Mouse (Mus musculus): ENCODE data around the gene Kcna10.

Gene Kcna10

GRCm38 (mm10) chr3:107182756-107183155 lies at the start of gene Kcna10:
TSS of gene Kcna10 (plus strand) at chr3:107183056.
- DNase-seq (ENCODE audit: low spot score in 2 of 2): no peak

GRCm38 (mm10) chr3:107134457-107134856 lies 48.4 kb upstream of the Kcna10 start:
- DNase-seq (ENCODE audit: low spot score in 2 of 2): no peak

DNA sequence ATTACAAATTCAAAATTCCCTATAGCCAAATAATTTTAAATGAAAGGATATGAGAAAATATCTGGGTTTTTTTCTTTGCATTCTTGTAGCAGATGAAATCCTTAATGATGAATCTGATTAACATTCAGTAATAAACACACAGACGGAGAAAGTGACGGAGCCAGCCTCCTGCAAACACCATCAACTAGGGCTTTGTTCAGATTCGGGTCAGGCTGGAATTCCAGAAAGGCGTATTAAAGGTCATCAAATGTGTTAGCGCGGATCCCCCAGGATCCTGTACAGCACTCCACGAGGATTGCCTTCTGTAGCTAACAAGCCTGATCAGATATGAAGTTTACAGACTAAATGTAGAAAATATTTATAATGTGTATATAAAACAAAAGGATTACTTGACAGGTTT lies 35.7 kb upstream of the Kcna10 start:
- DNase-seq (ENCODE audit: low spot score in 2 of 2): no peak

DNA sequence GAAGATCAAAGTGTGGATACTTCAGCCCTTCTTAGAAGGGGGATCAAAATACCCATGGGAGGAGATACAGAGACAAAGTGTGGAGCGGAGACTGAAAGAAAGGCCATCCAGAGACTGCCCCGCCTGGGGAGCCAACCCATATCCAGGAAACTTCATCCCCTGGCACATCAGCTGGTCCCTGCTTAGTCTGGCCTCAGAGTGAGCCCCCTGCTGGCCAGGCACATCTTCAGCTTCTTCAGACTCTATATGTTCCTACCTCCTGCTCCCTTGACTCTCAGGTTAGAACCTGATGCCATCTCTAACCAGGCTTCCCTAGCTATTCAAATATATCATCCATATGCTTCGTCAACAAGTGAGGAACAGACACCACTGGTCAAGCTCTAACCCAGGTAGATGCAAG lies 33.9 kb upstream of the Kcna10 start:
- DNase-seq (ENCODE audit: low spot score in 2 of 2): no peak

- no peak for DNase-seq (ENCODE audit: low spot score in 2 of 2)
Observed at GRCm38 (mm10) chr3:107150469-107150868, 32.4 kb upstream of the Kcna10 start.

DNA sequence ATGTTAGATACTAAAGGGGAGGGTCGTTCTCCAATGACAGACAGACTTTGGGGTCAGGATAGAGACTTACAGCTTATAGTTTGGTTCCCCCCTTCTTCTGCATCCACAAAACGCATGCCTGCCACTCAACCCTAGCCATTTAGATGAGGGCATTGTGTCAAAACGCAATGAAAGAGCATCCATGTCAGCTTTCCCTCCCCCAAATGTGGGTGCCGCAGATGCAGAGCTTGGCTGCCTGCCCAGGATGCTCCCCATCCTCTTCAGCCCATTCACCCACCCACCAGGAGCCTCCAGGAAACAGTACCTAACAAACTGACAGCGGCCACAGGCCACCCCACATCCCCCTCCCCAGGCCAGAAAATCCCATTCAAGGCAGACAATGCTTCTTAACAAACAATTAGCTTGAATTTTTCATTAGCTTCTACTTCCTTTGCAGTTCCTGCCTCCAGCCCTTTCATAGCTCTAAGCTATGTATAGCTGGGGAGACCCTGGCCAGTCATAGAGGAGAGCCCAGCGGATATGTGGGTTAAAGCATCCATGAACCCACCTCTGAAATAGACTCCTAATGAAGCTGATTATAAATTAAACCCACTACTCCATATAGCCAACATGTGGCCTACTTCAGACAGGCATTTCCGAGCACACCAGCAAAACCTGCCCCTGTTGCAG lies 31.9 kb upstream of the Kcna10 start:
- no peak for DNase-seq (ENCODE audit: low spot score in 2 of 2)

GRCm38 (mm10) chr3:107153772-107154655 lies 28.8 kb upstream of the Kcna10 start:
- no peak for DNase-seq (ENCODE audit: low spot score in 2 of 2)

DNA sequence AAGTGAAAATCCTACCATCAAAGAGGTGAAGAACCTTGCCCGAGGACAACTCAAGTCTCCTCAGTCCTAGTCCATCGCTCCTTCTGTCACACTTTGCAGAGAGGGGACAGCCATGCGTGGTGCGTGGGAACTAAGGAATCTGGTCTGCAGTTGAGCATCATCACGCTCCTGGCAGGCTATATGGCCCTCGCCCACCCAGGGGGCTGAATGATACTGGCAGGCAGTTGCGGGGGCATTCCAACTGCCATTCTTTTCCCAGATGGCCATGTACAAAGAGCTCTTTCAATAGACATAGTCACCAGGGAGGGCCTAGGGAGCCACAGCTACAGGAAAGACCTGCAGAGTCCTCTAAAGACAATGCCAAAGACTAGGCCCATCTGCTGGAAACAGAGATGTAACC lies 24.0 kb upstream of the Kcna10 start:
- DNase-seq (ENCODE audit: low spot score in 2 of 2): no peak

DNA sequence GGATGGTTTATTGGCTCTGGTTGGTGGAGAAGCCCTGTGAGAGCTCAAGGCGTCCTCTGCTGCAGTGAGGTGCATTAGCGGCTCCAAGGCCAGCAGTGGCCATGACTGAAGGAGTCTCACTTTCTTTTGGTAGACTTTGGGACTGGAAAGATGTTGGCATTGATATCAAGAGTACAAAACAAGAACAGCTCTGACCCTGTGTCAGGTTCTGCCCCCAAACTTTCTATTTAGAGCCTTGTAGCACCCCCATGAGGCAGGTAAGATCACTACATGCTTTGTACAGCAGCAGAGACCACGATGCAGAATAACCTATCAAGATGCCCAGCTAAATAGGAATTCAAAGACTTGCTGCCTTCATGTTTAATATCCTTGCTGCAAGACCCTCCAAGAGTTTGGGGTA lies 23.4 kb upstream of the Kcna10 start:
- DNase-seq (ENCODE audit: low spot score in 2 of 2): no peak

DNA sequence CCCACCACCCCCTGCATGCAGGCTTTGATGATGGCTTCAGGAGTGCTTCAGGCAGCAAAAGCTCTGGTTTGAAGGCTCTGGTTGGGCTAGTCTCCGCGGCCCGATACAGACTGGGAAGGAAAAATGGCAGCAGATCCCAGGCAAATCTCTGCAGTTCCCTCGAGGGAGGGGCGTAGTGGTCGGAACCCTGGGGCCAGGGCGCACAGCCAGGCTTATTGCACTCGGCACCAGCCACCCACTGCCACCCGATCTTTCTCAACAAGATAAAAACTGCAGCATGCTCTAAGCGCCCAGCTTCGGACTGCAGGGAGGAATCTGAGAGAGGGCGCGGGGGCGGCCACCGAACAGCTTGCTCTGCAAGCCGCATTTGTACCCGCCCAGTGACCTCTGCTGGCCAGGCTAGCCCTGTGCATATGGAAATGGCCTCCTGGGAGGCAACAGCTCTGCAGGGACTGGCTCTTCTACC lies 23.0 kb upstream of the Kcna10 start:
- no peak for DNase-seq (ENCODE audit: low spot score in 2 of 2)

DNA sequence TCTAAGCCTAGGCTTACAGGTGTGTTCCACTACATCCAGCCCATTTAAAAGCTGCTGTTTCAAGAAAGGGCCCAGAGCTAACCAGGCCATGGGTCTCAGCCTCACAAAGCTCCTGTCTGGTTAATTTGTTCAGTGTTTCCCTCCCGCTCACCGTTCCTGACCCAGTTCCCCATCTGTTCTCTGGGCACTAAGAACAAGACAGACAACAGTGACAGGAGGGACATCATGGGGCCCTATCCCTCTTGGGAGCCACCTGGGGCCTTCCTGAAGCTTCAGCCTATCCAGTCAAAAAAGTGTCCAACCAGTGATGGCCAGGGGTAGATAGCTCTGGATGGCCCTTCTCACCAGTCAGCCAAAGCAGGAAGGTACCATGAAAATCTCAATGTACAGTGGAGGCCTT lies 20.1 kb upstream of the Kcna10 start:
- no peak for DNase-seq (ENCODE audit: low spot score in 2 of 2)

DNA sequence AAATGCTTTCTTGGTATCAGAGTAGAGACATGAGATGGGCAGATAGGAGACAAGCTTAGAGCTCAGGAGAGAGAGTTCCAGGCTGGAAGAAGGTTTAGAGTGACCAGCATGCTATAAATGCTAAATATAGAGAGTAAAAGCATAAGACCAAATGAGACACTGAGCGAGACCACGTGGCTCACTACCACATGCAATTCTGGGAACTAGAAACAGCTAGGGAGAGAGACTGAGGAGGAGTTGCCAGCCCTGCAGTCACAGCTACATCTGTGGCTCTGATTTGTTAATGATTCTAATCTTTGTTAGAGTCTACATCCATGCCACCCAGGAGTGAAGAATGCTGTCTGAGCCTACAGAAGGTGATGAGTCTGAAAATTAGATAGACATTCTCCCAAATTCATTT lies 13.3 kb upstream of the Kcna10 start:
- no peak for DNase-seq (ENCODE audit: low spot score in 2 of 2)

- no peak for DNase-seq (ENCODE audit: low spot score in 2 of 2)
Observed at GRCm38 (mm10) chr3:107171964-107172363, 10.9 kb upstream of the Kcna10 start.

DNA sequence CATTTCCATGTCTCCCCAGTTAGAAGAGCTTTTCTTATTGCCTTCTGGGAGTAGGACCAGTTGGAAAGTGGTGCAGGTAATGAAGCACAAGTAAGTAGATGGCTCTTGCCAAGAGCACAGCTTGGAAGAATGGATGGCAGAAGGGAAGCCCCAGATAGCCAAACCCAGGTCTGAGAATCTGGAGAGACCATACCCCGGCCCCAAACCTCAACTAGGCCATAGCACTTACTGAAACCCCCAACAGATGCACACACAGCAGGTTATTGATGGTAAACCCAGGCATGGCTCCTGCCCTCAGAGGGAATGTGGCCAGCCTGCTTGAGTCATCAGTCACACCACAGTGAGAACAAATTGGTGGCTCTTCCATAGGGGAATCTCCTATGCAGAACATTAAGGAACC lies 10.3 kb upstream of the Kcna10 start:
- DNase-seq (ENCODE audit: low spot score in 2 of 2): no peak

DNA sequence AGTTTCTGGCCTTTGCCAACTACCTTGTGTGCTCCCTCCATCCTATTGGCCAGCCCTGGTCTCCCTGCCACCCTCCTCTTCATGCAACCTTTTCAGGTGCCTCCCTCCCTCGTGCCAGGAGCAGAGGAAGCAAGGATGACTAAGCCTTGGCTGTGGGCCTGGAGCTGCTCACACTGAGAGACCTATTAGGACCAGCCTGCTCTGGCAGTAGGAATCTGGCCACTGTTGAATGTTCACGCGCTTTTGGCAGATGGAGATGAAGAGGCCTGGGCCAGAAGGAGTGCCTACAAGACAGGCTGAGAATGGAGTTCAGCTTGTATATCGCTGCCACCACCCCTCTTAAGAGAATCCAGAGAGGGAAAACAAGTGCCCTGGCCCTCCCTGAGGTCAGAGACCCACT lies 7.4 kb upstream of the Kcna10 start:
- no peak for DNase-seq (ENCODE audit: low spot score in 2 of 2)

DNA sequence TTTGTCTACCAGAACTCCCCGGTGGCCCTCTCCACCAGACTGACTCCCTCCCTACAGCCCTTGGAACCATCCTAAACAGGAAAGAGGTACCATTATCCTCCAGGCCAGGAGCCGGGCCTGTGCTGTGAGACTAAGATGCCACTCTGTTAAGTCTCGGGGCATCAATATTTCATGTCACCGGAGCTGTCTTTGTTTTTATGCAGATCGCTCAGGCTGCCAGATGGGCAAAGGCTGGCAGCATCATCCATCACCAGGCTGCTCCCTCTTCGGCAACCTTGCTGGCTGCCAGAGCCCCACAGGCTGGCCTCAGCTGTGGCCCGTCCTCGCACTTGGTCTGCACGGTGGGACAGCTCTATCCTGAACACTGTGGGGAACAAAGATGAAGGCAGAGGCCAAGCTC lies 6.4 kb upstream of the Kcna10 start:
- no peak for DNase-seq (ENCODE audit: low spot score in 2 of 2)

DNA sequence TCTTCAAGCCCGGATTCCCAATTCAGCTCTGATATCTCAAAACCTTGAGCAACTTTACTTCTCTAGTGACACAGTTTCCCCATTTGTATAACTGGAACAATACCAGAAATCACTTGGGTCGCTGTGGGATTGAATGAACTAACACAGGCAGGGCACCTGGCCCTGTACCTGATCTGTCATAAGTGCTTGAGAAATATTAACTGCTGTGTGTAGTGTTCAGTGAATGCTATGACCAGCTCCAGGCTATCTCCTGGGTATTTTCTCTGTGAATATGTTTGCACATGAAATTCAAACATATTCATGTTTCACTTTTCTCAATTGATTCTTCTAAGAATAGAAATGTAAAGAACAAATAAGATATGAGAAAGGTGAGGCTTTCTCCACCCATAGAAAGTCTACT lies 2.0 kb upstream of the Kcna10 start:
- DNase-seq (ENCODE audit: low spot score in 2 of 2): no peak

GRCm38 (mm10) chr3:107183178-107183577 lies 322 bp downstream of the Kcna10 start:
- no peak for DNase-seq (ENCODE audit: low spot score in 2 of 2)

DNA sequence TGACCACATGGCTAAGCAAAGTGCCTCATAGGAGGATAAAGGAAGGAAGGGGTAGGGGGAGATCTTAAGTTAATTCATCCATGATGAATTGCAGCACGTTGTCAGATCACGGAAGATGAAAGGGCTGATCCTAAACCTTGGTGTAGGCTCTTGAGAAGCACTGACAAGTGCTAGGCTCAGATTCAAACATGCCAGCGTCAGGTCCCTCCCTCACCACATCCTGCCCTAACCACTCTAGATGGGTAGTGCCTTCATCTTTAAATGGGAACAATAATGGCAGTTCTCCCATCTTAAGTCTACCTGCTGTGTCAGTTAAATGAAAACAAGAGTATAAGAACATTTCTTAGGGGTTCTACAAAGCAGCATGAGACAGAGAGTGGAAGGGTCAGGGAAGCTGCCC lies 2.7 kb downstream of the Kcna10 start:
- no peak for DNase-seq (ENCODE audit: low spot score in 2 of 2)

DNA sequence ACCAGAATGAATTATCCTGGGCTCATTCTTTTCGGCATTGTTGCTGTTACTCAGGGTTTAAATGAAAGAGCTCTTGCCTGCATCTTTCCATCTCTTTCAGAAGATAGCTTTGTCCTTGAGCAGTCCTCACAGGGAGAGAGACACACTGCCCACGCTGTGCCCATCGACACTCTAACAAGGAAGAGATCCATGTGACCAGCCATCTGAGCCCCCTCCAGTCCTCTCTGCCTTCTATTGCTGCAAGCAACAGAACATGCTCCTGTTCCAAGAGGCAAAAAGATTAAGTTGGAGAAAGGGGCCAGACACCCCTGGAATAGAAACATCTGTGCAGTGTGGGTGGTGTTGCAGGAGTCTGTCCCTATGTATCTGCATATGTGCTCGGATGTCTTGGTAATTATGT lies 4.2 kb downstream of the Kcna10 start:
- no peak for DNase-seq (ENCODE audit: low spot score in 2 of 2)

- DNase-seq (ENCODE audit: low spot score in 2 of 2): no peak
Observed at GRCm38 (mm10) chr3:107188226-107188899, 5.5 kb downstream of the Kcna10 start.

DNA sequence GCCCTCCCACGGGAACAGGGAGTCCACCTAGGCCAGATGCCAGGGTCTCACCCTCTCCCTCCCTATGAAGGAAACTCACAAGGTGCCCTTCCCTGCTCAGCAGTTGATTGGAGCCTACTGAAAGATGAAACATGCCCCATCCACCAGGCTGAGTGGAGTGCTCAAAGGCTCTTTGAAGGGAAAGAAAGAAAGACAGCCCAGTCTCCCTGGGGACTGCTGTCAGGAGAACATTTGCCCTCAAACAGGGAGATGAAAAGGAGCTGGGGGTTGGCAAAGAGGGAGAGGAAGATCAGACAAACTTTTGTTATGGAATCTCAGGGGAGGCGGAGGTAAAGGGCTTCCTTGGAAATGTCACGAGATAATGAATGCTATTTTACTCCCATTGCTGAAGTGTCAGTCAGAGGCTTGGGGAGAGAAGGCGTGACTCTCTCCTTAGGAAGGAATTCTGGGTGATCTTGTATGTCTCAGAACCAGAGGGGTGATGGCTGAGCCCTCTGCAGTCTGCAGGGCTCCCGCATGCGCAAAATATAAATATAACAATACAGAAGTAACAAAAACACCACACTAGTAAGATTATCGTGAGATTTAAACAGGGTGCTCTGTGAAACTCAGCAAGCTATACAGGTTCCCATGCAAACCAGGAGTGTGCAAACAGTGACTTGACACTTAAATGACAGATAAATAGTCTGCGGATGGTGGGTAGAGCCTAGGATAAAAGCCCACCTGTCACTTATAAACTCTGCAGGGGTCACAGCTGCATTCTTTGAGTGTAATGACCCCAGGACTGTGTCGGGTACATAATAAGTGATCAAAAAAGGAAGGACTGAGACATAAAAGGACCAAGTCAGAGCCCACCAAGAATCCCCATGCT lies 18.7 kb downstream of the Kcna10 start:
- no peak for DNase-seq (ENCODE audit: low spot score in 2 of 2)

All from spleen, postnatal 4 days (tissue).